Mouse (Mus musculus): ENCODE data around the gene Npm3.
A peak's percentile ranks its signal among the peaks of the same experiment; 100 is the strongest.

Gene Npm3

GRCm38 (mm10) chr19:45749243-45750043 is at the start of gene Npm3:
Npm3 (minus strand) TSS chr19:45749591.
- DNase-seq = peak; percentile 74 to 88

DNA sequence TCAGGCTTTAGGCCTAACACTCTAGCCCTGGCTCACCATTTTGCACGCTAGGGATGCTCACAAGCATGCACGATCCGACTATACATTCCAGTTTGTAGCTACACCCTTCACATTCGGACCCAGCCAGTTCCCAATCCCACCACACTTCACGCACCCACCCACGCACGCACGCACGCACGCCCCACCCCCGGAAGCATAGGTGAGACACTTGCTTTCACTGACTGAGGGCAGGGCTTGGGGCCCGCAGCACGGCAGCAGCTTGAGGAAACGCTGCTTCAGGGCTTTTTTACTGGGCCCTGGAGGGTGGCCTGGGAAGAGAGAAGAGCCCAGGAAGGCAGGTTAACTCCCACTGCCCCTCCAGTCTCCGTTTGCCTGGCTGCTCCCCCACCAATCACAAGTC is 47.5 kb upstream of the Npm3 start:
- DNase-seq = no peak

DNA sequence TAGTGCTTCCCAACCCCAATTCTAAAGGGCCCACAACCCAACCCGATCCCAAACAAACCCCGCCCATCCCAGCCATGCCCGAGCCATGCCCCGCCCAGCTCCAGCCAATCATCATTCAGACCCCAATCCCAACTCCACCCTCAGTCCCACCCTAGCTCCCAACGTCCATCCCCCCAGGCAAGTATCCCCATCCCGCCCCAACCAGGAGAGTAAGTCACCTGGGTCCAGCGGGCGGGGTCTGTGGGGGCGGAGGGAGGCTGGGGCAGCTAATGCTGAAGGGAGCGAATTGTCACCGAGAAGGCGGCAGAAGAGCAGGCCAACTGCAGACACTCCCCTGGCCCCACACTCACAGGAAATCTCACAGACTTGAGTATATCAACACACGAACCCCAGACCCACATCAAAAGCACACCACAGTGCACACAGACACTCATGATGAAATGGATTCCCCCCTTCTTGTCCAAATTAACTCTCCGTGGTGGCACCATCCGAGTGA is 46.7 kb upstream of the Npm3 start:
- DNase-seq = peak in 1 of 2 experiments; percentile 33

- DNase-seq = no peak
These were observed 46.1 kb upstream of the Npm3 start for GRCm38 (mm10) chr19:45795406-45795944.

DNA sequence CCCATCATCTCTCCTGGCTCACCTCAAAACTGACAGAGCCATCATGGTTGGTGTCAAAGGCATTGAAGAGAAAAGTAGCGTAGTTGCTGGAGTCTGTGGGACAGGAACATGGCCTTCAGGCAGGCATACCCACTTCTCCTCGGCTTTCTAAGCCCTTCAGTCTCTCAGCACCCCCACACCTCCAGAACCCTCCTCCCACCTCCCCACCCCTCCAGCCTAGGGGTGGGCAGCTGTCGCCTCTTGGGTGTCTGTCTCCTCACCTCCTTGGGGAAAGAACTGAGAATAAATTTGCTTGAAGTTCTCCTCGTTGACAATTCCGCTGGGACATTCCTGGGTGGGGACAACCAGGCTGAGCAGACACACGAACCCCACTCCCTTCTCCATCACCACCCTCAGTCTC is 45.3 kb upstream of the Npm3 start:
- DNase-seq = no peak

GRCm38 (mm10) chr19:45792404-45792803 is 43.0 kb upstream of the Npm3 start:
- DNase-seq = no peak

DNA sequence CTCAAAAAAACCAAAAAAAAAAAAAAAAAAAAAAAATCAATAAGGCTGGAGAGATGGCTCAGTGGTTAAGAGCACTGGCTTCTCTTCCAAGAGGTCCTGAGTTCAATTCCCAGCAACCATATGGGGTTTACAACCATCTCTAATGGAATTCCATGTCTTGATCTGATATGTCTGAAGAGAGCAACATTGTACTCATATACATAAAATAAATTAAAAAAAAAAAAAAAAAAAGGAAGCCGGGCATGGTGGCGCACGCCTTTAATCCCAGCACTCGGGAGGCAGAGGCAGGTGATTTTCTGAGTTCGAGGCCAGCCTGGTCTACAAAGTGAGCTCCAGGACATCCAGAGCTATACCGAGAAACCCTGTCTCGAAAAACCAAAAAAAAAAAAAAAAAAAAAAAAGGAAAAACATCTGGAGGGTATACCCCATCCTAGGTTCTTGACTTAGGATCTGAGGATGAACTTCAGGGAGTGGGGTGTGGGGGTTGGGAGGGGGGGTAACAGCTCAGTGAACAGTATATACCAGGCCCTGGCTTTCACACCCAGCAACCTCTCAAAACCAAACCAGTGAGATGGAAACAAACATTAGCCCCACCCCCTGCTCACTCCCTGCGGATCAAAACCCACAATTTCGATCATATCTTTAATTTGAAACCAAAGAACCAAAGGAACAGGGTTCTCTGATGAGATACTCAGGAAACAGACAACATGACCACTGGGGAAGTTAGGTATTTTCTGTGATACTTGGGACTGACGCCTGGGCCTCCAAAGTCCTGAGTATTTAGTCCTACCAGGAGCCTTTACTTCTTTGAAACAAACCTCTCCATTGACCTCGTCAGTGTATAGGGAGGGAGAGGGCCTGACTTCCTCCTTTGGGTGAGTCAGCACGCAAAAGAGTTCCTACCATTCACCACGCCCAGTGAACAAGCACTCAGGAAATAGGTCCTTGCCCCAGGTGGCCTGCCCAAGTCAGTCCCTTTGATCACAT is 40.8 kb upstream of the Npm3 start:
- no peak for DNase-seq

DNA sequence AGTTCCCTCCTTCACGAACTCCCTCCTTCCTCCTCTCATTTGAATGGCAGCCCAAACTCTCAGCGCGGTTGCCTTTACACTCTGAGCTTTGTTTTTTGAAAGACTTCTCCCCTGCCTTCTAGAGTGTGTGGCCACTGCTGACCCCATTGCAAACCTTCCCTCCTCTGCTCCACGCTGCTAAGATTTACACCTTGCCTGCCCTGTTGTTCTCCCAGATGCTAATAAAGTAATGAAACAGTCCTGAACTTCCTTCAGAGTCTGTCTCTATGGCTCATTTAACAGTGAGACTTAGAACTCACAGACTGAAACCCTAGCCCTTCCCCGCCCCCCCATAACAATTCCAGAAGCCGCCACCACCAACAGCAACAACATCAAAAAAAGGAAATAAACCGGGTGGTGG is 40.0 kb upstream of the Npm3 start:
- DNase-seq = no peak

GRCm38 (mm10) chr19:45788337-45788736 is 38.9 kb upstream of the Npm3 start:
- DNase-seq = no peak

GRCm38 (mm10) chr19:45787450-45787849 is 38.1 kb upstream of the Npm3 start:
- DNase-seq = no peak

DNA sequence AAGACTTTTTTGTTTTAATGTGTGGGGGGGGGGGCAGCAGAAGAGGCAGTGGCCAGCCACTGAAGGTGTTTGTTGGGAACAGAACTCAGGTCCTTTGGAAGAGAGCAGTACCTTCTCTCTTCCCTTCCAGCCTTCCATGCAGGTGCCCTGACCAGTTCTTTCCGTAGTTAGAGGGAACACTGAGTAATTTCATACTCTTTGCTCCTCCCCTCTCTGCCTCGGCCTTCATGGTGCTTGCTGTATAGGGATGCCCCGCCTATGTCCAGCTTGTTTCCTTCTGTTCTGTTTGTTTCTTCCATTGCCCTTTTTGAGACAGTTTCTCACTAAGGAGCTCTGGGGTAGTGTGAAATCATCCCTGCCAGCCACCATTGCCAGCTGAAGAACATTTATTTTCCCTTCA is 36.1 kb upstream of the Npm3 start:
- no peak for DNase-seq

GRCm38 (mm10) chr19:45783933-45784576 is 34.7 kb upstream of the Npm3 start:
- DNase-seq = peak in 1 of 2 experiments; percentile 22

DNA sequence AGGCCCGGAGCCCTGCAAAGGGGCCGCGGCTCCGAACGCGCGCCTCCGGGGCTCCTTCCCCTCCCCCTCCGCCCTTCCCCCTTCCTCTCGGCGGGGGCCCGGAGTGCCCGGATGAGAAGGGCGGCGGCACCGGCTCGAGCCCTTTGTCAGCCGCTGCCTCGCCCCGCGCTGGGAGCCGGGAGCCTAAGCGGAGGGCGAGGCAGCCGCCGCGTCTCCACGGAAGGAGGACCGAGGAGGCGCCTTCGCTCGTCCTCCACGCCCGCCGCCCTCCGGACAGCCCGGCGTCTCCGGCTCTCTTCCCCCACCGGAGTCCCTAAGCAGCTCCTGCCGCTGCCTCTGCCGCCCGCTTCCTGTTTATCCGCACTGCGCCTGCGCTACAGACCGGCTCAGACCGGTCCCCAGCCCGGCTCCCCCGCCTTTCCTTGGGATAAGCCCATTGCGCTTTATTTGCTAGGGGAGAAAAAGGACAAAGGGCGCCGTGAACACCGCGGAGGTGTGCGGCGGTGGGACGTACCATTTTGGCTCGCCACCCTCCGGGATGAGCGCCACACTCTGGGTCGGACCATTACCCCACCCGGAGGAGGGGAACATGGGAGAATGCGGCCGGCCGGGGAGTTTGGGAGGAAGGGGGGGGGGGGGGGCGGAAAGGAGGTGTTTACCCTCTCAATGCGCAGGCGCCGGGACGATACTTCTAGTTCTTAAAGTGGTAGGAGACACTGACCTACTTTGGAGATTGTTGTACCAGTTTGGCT is 34.0 kb upstream of the Npm3 start, which contains the start of gene Mgea5:
TSS of gene Mgea5 (minus strand) at position 657 of the 752 bp plus-strand sequence.
- DNase-seq = peak; percentile 98 to 99

GRCm38 (mm10) chr19:45782315-45783001 is 33.1 kb upstream of the Npm3 start:
- DNase-seq = peak; percentile 72 to 81

DNA sequence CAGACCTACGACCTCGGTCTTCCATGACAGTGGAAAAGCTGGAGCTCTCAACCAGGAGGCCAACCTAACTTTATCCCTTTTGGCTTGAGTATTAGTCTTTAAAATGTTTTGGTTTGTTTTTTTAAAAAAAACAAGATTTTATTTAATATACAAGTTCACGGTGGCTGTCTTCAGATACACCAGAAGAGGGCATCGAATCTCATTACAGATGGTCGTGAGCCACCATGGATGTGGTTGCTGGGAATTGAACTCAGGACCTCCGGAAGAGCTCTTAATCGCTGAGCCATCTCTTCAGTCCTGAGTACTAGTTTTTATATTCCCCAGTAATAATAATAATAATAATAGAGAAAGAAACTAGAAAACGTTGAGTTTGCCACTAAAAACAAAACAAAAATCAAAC is 32.3 kb upstream of the Npm3 start:
- no peak for DNase-seq

DNA sequence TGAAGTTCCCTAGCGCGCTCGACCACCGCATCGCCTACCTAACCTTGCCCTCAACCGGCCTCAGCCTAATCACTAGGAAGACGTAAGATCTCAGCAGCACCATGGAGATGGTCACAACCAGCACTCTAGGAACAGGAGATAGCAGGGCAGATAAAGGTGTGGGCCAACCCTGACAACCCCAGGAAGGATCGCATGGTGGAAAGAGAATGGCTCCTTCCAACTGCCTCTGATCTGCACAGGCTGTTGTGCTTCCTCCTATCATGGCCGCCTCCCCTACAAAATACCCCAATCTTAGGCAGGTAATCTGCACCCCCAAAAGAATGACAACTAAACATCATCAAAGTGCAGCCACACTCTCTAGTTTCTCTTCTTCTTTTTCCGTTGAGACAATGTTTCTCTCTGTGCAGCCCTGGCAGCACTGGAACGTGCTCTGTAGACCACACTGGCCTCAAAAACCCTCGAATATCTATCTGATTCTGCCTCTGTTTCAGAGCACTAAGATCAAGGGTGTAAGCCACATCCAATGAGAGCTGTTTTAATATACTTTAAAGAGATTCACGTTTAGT is 31.0 kb upstream of the Npm3 start:
- no peak for DNase-seq

DNA sequence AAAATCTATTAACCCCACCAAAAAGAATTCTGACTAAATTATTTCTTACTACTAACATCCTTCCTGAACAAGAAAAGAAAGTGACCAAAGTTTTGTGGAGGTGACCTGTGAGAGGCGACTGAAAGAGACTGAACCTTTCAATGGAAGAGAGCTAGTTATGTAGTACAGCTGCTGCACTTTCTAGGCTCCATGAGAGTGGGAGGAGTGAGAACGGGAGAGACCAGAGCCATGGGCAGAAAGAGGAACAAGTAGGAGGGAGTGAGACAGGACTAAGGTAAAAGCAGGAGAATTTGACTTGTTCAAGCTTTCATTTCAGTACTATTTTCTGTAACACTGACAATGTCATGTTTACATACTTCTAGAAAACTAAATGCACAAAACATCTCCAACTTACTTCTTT is 26.1 kb upstream of the Npm3 start:
- DNase-seq = no peak

GRCm38 (mm10) chr19:45771501-45771900 is 22.1 kb upstream of the Npm3 start:
- DNase-seq = no peak

DNA sequence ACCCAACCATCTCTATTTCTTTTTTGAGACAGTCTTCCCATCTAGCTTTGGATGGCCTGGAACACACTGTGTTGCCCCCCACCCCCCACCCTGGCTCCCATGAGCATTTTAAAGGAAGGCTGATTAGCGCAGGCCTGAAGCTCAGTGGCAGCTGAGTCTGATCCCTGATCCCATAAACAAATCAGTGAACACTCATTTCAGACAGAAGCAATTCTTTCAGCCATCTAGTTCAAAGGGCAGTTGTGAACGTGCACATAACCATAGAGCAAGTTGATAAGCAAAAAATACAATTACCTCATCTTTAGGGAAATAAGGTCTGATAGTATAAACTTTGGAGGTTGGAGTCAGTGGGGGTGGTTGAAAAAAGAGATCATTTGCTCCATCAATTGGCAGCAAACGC is 11.4 kb upstream of the Npm3 start:
- DNase-seq = no peak

GRCm38 (mm10) chr19:45758671-45759070 is 9.3 kb upstream of the Npm3 start:
- DNase-seq = no peak

GRCm38 (mm10) chr19:45753551-45753950 is 4.2 kb upstream of the Npm3 start:
- DNase-seq = no peak
